Mouse (Mus musculus): Measurements from ENCODE around the gene Lmntd2. TPM values are rescaled to one million over a fixed set of nuclear protein-coding genes. Genes with fewer than 3 reads are reported as not detected.

Gene Lmntd2
- polyA plus RNA-seq, 2 experiments = 0.95 to 6.6 TPM

DNA sequence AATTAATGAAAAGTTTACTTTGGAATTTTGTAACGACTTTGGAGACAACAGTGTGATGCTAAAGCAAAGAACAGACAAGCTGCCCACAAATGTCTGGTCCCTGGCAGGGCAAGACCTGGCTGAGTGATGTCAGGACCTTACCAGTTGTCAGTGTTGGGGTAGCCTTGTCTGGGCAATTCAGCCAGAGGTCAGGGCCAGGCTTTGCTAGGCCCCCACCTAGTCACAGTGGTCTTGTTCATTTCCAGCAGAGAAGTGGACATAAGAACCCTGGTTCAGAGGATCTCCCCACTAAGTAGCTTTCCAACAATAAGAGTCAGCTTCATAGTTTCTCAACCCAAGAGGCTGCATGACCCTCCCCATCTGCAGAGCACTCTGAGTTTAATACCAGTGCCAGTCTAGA lies 6.5 kb upstream of the Lmntd2 start:
- Histone ChIP-seq H3K4me3 (replicated peaks; ENCODE audit: low read length) (peak overlapping the region; percentile 65; the same call in 1 of the 2 replicates), H3K9me3 (ENCODE audit: control insufficient read depth, low read length) (no peaks in the 10 kb centered on the region), H3K4me2 (replicated peaks; ENCODE audit: low read depth, low read length, severe bottlenecking) (peak overlapping the region; percentile 77), H3K9ac (ENCODE audit: low read depth, low read length, severe bottlenecking) (no peak overlapping the region; the same call in 1 of the 2 replicates), H3K27ac (replicated peaks; ENCODE audit: low read depth, low read length) (no peak overlapping the region), H3K27me3 (ENCODE audit: control insufficient read depth, insufficient read depth, low read length) (no peaks in the 10 kb centered on the region), H3K36me3 (ENCODE audit: control insufficient read depth, insufficient read depth, low read length) (peaks cover 22% of the 10 kb centered on the region), H3K4me1 (ENCODE audit: control insufficient read depth, insufficient read depth, low read length) (peaks cover 23% of the 10 kb centered on the region)
- 87% methylated on average over 1 of the region's 1 CpGs for WGBS
- ATAC-seq (ENCODE audit: low FRiP score, low read depth) (no peak), DNase-seq (ENCODE audit: low spot score) (no peak)
- no peak for TF ChIP-seq POLR2A (IDR thresholded peaks at IDR 0.05; ENCODE audit: borderline replicate concordance, extremely low read depth, insufficient read depth, insufficient read length)

GRCm38 (mm10) chr7:141219558-141220099 lies 5.7 kb upstream of the Lmntd2 start:
- 88% methylated on average over 1 of the region's 1 CpGs for WGBS
- H3K4me1 ChIP-seq (ENCODE audit: control insufficient read depth, insufficient read depth, low read length) = peaks cover 23% of the 10 kb centered on the region
- H3K4me2 ChIP-seq (replicated peaks; ENCODE audit: low read depth, low read length, severe bottlenecking) = no peak overlapping the region
- no peaks in the 10 kb centered on the region for H3K27me3 ChIP-seq (ENCODE audit: control insufficient read depth, insufficient read depth, low read length)
- H3K9me3 ChIP-seq (ENCODE audit: control insufficient read depth, low read length) = no peaks in the 10 kb centered on the region
- peaks cover 22% of the 10 kb centered on the region for H3K36me3 ChIP-seq (ENCODE audit: control insufficient read depth, insufficient read depth, low read length)
- no peak overlapping the region for H3K4me3 ChIP-seq (replicated peaks; ENCODE audit: low read length)
- ATAC-seq (ENCODE audit: low FRiP score, low read depth) = no peak
- no peak for TF ChIP-seq POLR2A (IDR thresholded peaks at IDR 0.05; ENCODE audit: borderline replicate concordance, extremely low read depth, insufficient read depth, insufficient read length)
- H3K27ac ChIP-seq (replicated peaks; ENCODE audit: low read depth, low read length) = no peak overlapping the region
- no peak overlapping the region for H3K9ac ChIP-seq (ENCODE audit: low read depth, low read length, severe bottlenecking)
- no peak for DNase-seq (ENCODE audit: low spot score)

DNA sequence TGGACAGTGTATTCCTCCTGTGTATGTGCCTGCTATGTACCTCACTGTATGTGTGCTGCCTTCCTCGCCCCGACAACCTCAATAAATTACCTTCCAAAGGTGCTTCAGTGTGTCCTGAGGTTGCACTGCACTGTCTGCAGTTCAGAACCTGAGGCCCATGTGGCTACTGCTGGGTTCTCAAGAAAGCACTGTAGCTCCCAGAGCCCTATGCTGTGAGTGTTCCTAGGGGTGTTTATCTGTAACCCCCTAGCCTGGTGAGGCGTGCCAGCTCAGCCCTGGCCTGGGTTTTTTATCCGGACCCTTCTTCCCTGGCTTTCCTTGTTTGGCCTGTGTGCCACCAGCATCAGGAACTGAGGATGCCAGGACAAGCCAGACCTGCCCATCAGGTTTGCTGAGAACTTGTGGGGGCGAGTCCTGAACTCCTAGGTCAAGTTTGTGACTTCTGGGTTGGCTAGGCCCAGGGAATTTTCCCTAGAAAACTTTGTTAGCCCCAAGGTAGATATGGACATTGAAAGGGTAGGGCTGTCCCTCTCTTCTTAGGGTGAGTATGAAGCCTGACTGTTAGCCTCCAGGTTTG lies 4.8 kb upstream of the Lmntd2 start:
- H3K4me2 ChIP-seq (replicated peaks; ENCODE audit: low read depth, low read length, severe bottlenecking) = no peak overlapping the region
- no peak overlapping the region for H3K4me3 ChIP-seq (replicated peaks; ENCODE audit: low read length)
- H3K9ac ChIP-seq (ENCODE audit: low read depth, low read length, severe bottlenecking) = no peak overlapping the region
- no peak for TF ChIP-seq POLR2A (IDR thresholded peaks at IDR 0.05; ENCODE audit: borderline replicate concordance, extremely low read depth, insufficient read depth, insufficient read length)
- no peaks in the 10 kb centered on the region for H3K27me3 ChIP-seq (ENCODE audit: control insufficient read depth, insufficient read depth, low read length)
- DNase-seq (ENCODE audit: low spot score) = no peak
- H3K36me3 ChIP-seq (ENCODE audit: control insufficient read depth, insufficient read depth, low read length) = peaks cover 22% of the 10 kb centered on the region
- ATAC-seq (ENCODE audit: low FRiP score, low read depth) = no peak
- WGBS = 82% methylated on average over 5 of the region's 5 CpGs
- peaks cover 23% of the 10 kb centered on the region for H3K4me1 ChIP-seq (ENCODE audit: control insufficient read depth, insufficient read depth, low read length)
- no peak overlapping the region for H3K27ac ChIP-seq (replicated peaks; ENCODE audit: low read depth, low read length)
- H3K9me3 ChIP-seq (ENCODE audit: control insufficient read depth, low read length) = no peaks in the 10 kb centered on the region

GRCm38 (mm10) chr7:141218141-141218540 lies 4.3 kb upstream of the Lmntd2 start:
- no peak for TF ChIP-seq POLR2A (IDR thresholded peaks at IDR 0.05; ENCODE audit: borderline replicate concordance, extremely low read depth, insufficient read depth, insufficient read length)
- Histone ChIP-seq H3K4me1 (ENCODE audit: control insufficient read depth, insufficient read depth, low read length) (peaks cover 23% of the 10 kb centered on the region), H3K36me3 (ENCODE audit: control insufficient read depth, insufficient read depth, low read length) (peaks cover 22% of the 10 kb centered on the region), H3K4me2 (replicated peaks; ENCODE audit: low read depth, low read length, severe bottlenecking) (no peak overlapping the region), H3K9me3 (ENCODE audit: control insufficient read depth, low read length) (no peaks in the 10 kb centered on the region), H3K4me3 (replicated peaks; ENCODE audit: low read length) (no peak overlapping the region), H3K27me3 (ENCODE audit: control insufficient read depth, insufficient read depth, low read length) (no peaks in the 10 kb centered on the region), H3K9ac (ENCODE audit: low read depth, low read length, severe bottlenecking) (no peak overlapping the region), H3K27ac (replicated peaks; ENCODE audit: low read depth, low read length) (no peak overlapping the region)
- 81% methylated on average over 3 of the region's 3 CpGs for WGBS
- ATAC-seq (ENCODE audit: low FRiP score, low read depth) (no peak), DNase-seq (ENCODE audit: low spot score) (no peak)

GRCm38 (mm10) chr7:141217343-141218013 lies 3.6 kb upstream of the Lmntd2 start:
- Histone ChIP-seq H3K9ac (ENCODE audit: low read depth, low read length, severe bottlenecking) (no peak overlapping the region), H3K4me1 (ENCODE audit: control insufficient read depth, insufficient read depth, low read length) (peaks cover 18% of the 10 kb centered on the region), H3K4me3 (replicated peaks; ENCODE audit: low read length) (no peak overlapping the region), H3K9me3 (ENCODE audit: control insufficient read depth, low read length) (no peaks in the 10 kb centered on the region), H3K36me3 (ENCODE audit: control insufficient read depth, insufficient read depth, low read length) (peaks cover 22% of the 10 kb centered on the region), H3K27me3 (ENCODE audit: control insufficient read depth, insufficient read depth, low read length) (no peaks in the 10 kb centered on the region), H3K4me2 (replicated peaks; ENCODE audit: low read depth, low read length, severe bottlenecking) (no peak overlapping the region), H3K27ac (replicated peaks; ENCODE audit: low read depth, low read length) (no peak overlapping the region)
- ATAC-seq (ENCODE audit: low FRiP score, low read depth) (no peak), DNase-seq (ENCODE audit: low spot score) (no peak)
- 88% methylated on average over 17 of the region's 17 CpGs for WGBS
- no peak for TF ChIP-seq POLR2A (IDR thresholded peaks at IDR 0.05; ENCODE audit: borderline replicate concordance, extremely low read depth, insufficient read depth, insufficient read length)

Measured in limb, embryonic 14.5 days (tissue).